Mouse (Mus musculus) MEL (cell line): ENCODE measurements at regions not wholly inside any gene's neighbourhood (a gene's known extent, or its start where the extent isn't known, plus 50 kb on each side); places are given as distances from the start of the nearest gene placed in this dataset.

Source experiments
- CHD1 ChIP-seq: IDR thresholded peaks from 2 replicates; pipeline ENCODE4 v1.6.1; 2012; ENCODE audit warnings: low read depth, mild to moderate bottlenecking, inconsistent platforms, low read length, improper control_type of control experiment
- CTCF ChIP-seq, 3 experiments: IDR thresholded peaks in 2 of 3; conservative IDR thresholded peaks in 1 of 3; 2 replicates each; pipeline ENCODE4 v1.5.1; 2011 to 2012; ENCODE audit warnings: low read length in 3 of 3, low read depth in 2 of 3, mild to moderate bottlenecking in 2 of 3, improper control_type of control experiment in 1 of 3, inconsistent platforms in 1 of 3, mixed read lengths in 1 of 3, moderate library complexity in 1 of 3; ENCODE audit not compliant: control insufficient read depth in 1 of 3, insufficient read depth in 1 of 3, poor library complexity in 1 of 3, severe bottlenecking in 1 of 3
- E2F4 ChIP-seq: IDR thresholded peaks from 2 replicates; pipeline ENCODE4 v1.6.1; 2011; ENCODE audit warnings: low read depth, low read length, improper control_type of control experiment, borderline replicate concordance
- ELF1 ChIP-seq: IDR thresholded peaks from 2 replicates; pipeline ENCODE4 v1.6.1; 2014; ENCODE audit warnings: low read depth, mild to moderate bottlenecking, inconsistent platforms, low read length, improper control_type of control experiment, moderate library complexity
- EP300 ChIP-seq, 2 experiments: IDR thresholded peaks; 2 replicates each; pipeline ENCODE4 v1.6.1; 2011; ENCODE audit warnings: improper control_type of control experiment in 2 of 2, low read length in 2 of 2, low read depth in 1 of 2, mild to moderate bottlenecking in 1 of 2
- GATA1 ChIP-seq: IDR thresholded peaks from 2 replicates; pipeline ENCODE4 v1.6.1; 2011; ENCODE audit warnings: low read depth, low read length, improper control_type of control experiment
- HCFC1 ChIP-seq: IDR thresholded peaks from 2 replicates; pipeline ENCODE4 v1.6.1; 2012; ENCODE audit warnings: low read depth, mild to moderate bottlenecking, inconsistent platforms, low read length, improper control_type of control experiment, moderate library complexity
- KAT2A ChIP-seq: conservative IDR thresholded peaks from 2 replicates; pipeline ENCODE4 v1.6.1; 2012; ENCODE audit warnings: low read depth, low read length, improper control_type of control experiment, inconsistent platforms
- MAZ ChIP-seq: IDR thresholded peaks from 2 replicates; pipeline ENCODE4 v1.6.1; 2012; ENCODE audit warnings: low read depth, mild to moderate bottlenecking, inconsistent platforms, low read length, improper control_type of control experiment
- MYB ChIP-seq: IDR thresholded peaks from 2 replicates; pipeline ENCODE4 v1.6.1; 2011; ENCODE audit warnings: mild to moderate bottlenecking, low read depth, low read length, improper control_type of control experiment
- POLR2A ChIP-seq, 2 experiments: IDR thresholded peaks; 2 replicates each; pipeline ENCODE4 v1.6.1; 2011 to 2012; ENCODE audit warnings: low read length in 2 of 2, mild to moderate bottlenecking in 2 of 2, control low read depth in 1 of 2, improper control_type of control experiment in 1 of 2, low read depth in 1 of 2, moderate library complexity in 1 of 2; ENCODE audit not compliant: control insufficient read depth in 1 of 2, insufficient read depth in 1 of 2, poor library complexity in 1 of 2
- SIN3A ChIP-seq: IDR thresholded peaks from 2 replicates; pipeline ENCODE4 v1.6.1; 2012; ENCODE audit warnings: low read length, improper control_type of control experiment, inconsistent platforms
- TCF12 ChIP-seq: IDR thresholded peaks from 2 replicates; pipeline ENCODE4 v1.6.1; 2014; ENCODE audit warnings: low read depth, mild to moderate bottlenecking, inconsistent platforms, low read length, improper control_type of control experiment, moderate library complexity
- ZKSCAN1 ChIP-seq: IDR thresholded peaks from 2 replicates; pipeline ENCODE4 v1.6.1; 2012; ENCODE audit warnings: low read depth, mild to moderate bottlenecking, inconsistent platforms, low read length, improper control_type of control experiment, moderate library complexity

- TF ChIP-seq TCF12 (no peak), CTCF (IDR thresholded peaks at IDR 0.05 in 2 of 3, conservative IDR thresholded peaks at IDR 0.05 in 1 of 3; ENCODE audit: control insufficient read depth in 1 of 3, insufficient read depth in 1 of 3, low read depth in 2 of 3, low read length in 3 of 3, poor library complexity in 1 of 3, severe bottlenecking in 1 of 3) (no peak), EP300 (IDR thresholded peaks at IDR 0.05; ENCODE audit: low read depth in 1 of 2, low read length in 2 of 2) (no peak), ZKSCAN1 (no peak), KAT2A (no peak), E2F4 (no peak), HCFC1 (no peak), CHD1 (no peak), GATA1 (no peak), MYB (no peak), SIN3A (no peak), ELF1 (no peak), MAZ (no peak), POLR2A (IDR thresholded peaks at IDR 0.05; ENCODE audit: control insufficient read depth in 1 of 2, insufficient read depth in 1 of 2, low read depth in 1 of 2, low read length in 2 of 2, poor library complexity in 1 of 2) (no peak)
Observed at GRCm38 (mm10) chr1:124584620-124585019, 539.3 kb upstream of the Dpp10 start.
